Mouse (Mus musculus) C2C12 (cell line): Measurements from ENCODE around the gene Olfr224.

Source experiments
- CEBPB ChIP-seq: IDR thresholded peaks from one replicate; pipeline ENCODE4 v1.6.1; 2011; ENCODE audit warnings: low read depth, mild to moderate bottlenecking, control low read depth, moderate library complexity
- CTCF ChIP-seq: IDR thresholded peaks from one replicate; pipeline ENCODE4 v1.5.1; 2011; ENCODE audit not compliant: control insufficient read depth, insufficient read depth, insufficient read length
- FOSL1 ChIP-seq: IDR thresholded peaks from one replicate; pipeline ENCODE4 v1.8.0; 2011; ENCODE audit warnings: mild to moderate bottlenecking, low read length; ENCODE audit not compliant: poor library complexity, insufficient read depth, severe bottlenecking
- MAX ChIP-seq: IDR thresholded peaks from one replicate; pipeline ENCODE4 v1.6.1; 2011; ENCODE audit warnings: mild to moderate bottlenecking, control low read depth
- MYOD1 ChIP-seq: IDR thresholded peaks from one replicate; pipeline ENCODE4 v1.6.1; 2011; ENCODE audit warnings: low read depth; ENCODE audit not compliant: control insufficient read depth, insufficient read length
- MYOG ChIP-seq: IDR thresholded peaks from one replicate; pipeline ENCODE4 v1.6.1; 2011; ENCODE audit not compliant: control insufficient read depth, insufficient read length; ENCODE audit errors: extremely low read depth
- USF1 ChIP-seq: IDR thresholded peaks from one replicate; pipeline ENCODE4 v1.6.1; 2011; ENCODE audit warnings: low read depth, mild to moderate bottlenecking, control low read depth, moderate library complexity

DNA sequence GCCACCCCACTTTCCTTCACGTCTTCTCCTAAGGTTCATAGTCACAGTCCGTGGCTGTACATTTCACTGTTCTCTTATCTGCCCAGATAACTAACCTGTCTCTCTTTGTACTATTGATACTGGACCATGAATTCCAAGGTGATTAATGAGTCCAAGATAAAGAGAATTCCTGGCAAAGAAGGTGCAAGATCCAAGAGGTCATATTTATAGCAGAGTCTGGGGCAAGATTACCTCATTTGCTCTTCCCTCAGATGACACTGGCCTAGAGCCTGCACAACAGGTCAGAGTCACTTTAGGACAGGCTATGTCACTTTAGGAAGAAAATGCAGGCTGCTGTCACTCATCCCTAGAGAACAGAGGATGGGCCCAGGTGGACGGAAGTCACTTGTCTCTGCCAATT, 34.9 kb upstream of the Olfr224 start:
- no peak for TF ChIP-seq CTCF
- no peak for TF ChIP-seq CEBPB
- no peak for TF ChIP-seq MAX
- no peak for TF ChIP-seq USF1
- no peak for TF ChIP-seq FOSL1
- TF ChIP-seq MYOD1 = no peak
- TF ChIP-seq MYOG = no peak
